Mouse (Mus musculus): Measurements from ENCODE around the gene Hist2h2aa2.
"Not testable (repeated sequence)": the region's sequence is repeated elsewhere in the genome, so short reads cannot be mapped to it uniquely, and the experiment has no call there.

Gene Hist2h2aa2

GRCm38 (mm10) chr3:96236834-96237334, 3.2 kb downstream of the Hist2h2aa2 start:
- no peak for DNase-seq (ENCODE audit: low read depth)

- DNase-seq (ENCODE audit: low read depth), result no peak
Observed at GRCm38 (mm10) chr3:96235836-96236235, 4.2 kb downstream of the Hist2h2aa2 start.

GRCm38 (mm10) chr3:96234914-96235313, 5.2 kb downstream of the Hist2h2aa2 start:
- peak; percentile 58 for DNase-seq (ENCODE audit: low read depth)

GRCm38 (mm10) chr3:96231758-96232120, 8.3 kb downstream of the Hist2h2aa2 start:
- no peak for DNase-seq (ENCODE audit: low read depth)

- no peak for DNase-seq (ENCODE audit: low read depth)
Observed at GRCm38 (mm10) chr3:96230910-96231757, 8.9 kb downstream of the Hist2h2aa2 start.

GRCm38 (mm10) chr3:96230404-96230803, 9.7 kb downstream of the Hist2h2aa2 start:
- DNase-seq (ENCODE audit: low read depth), result no peak

GRCm38 (mm10) chr3:96228828-96229227, 11.2 kb downstream of the Hist2h2aa2 start:
- no peak for DNase-seq (ENCODE audit: low read depth)

GRCm38 (mm10) chr3:96226695-96227648, 13.1 kb downstream of the Hist2h2aa2 start:
- DNase-seq (ENCODE audit: low read depth), result no peak

GRCm38 (mm10) chr3:96225421-96225820, 14.7 kb downstream of the Hist2h2aa2 start:
- no peak for DNase-seq (ENCODE audit: low read depth)

GRCm38 (mm10) chr3:96222774-96223173, 17.3 kb downstream of the Hist2h2aa2 start:
- DNase-seq (ENCODE audit: low read depth), result no peak

- DNase-seq (ENCODE audit: low read depth), result no peak
Observed at GRCm38 (mm10) chr3:96221640-96222038, 18.4 kb downstream of the Hist2h2aa2 start.

- peak; percentile 96 for DNase-seq (ENCODE audit: low read depth)
Observed at GRCm38 (mm10) chr3:96220765-96221639, 19.1 kb downstream of the Hist2h2aa2 start, which contains the start of the genes Hist2h2ac and Hist2h2be. TSS of gene Hist2h2ac (minus strand) at chr3:96220880. TSS of gene Hist2h2be (plus strand) at chr3:96221119.

- peak; percentile 80 for DNase-seq (ENCODE audit: low read depth)
Observed at GRCm38 (mm10) chr3:96220131-96220764, 19.8 kb downstream of the Hist2h2aa2 start.

GRCm38 (mm10) chr3:96219661-96220130, 20.4 kb downstream of the Hist2h2aa2 start, which contains the start of the genes Bola1 and Hist2h2ab:
TSS of gene Bola1 (minus strand) at chr3:96219709.
TSS of gene Hist2h2ab (plus strand) at chr3:96219865.
- DNase-seq (ENCODE audit: low read depth), result peak; percentile 92

GRCm38 (mm10) chr3:96219191-96219641, 20.9 kb downstream of the Hist2h2aa2 start:
- no peak for DNase-seq (ENCODE audit: low read depth)

- DNase-seq (ENCODE audit: low read depth), result no peak
Observed at GRCm38 (mm10) chr3:96209242-96209641, 30.8 kb downstream of the Hist2h2aa2 start.

- peak; percentile 25 for DNase-seq (ENCODE audit: low read depth)
Observed at GRCm38 (mm10) chr3:96207819-96208218, 32.3 kb downstream of the Hist2h2aa2 start.

GRCm38 (mm10) chr3:96199731-96200130, 40.3 kb downstream of the Hist2h2aa2 start:
- no peak for DNase-seq (ENCODE audit: low read depth)

GRCm38 (mm10) chr3:96198601-96199251, 41.4 kb downstream of the Hist2h2aa2 start:
- not testable (repeated sequence) for DNase-seq (ENCODE audit: low read depth)

GRCm38 (mm10) chr3:96198181-96198580, 41.9 kb downstream of the Hist2h2aa2 start:
- peak; percentile 90 for DNase-seq (ENCODE audit: low read depth)
